Mouse (Mus musculus) brain, adult 2 months (tissue): Measurements from ENCODE around the gene Casp8ap2.
A peak's percentile ranks its signal among the peaks of the same experiment; 100 is the strongest.

ENCODE experiments used
- DNase-seq: peaks from one replicate; pipeline ENCODE4 v3.0.0; 2011; ENCODE audit warnings: low read depth, low spot score

Gene Casp8ap2

GRCm38 (mm10) chr4:32668291-32668690 lies 53.0 kb downstream of the Casp8ap2 start:
- peak; percentile 31 for DNase-seq

GRCm38 (mm10) chr4:32669825-32670224 lies 54.6 kb downstream of the Casp8ap2 start:
- DNase-seq: no peak

- DNase-seq: no peak
Measured at GRCm38 (mm10) chr4:32674025-32674424, 58.8 kb downstream of the Casp8ap2 start.

GRCm38 (mm10) chr4:32677471-32677870 lies 62.2 kb downstream of the Casp8ap2 start:
- DNase-seq: no peak

GRCm38 (mm10) chr4:32680843-32681242 lies 65.6 kb downstream of the Casp8ap2 start:
- DNase-seq: no peak

GRCm38 (mm10) chr4:32682471-32682870 lies 67.2 kb downstream of the Casp8ap2 start:
- DNase-seq: peak; percentile 41

GRCm38 (mm10) chr4:32683061-32683582 lies 67.9 kb downstream of the Casp8ap2 start:
- no peak for DNase-seq
